Mouse (Mus musculus) cerebellum, postnatal 14 days (tissue): ENCODE data around the gene Pard3.

Experiments
- DNase-seq, 2 experiments: peaks; one replicate each; pipeline ENCODE4 v3.0.0; 2021; ENCODE audit warnings: mixed read lengths in 2 of 2

Gene Pard3

DNA sequence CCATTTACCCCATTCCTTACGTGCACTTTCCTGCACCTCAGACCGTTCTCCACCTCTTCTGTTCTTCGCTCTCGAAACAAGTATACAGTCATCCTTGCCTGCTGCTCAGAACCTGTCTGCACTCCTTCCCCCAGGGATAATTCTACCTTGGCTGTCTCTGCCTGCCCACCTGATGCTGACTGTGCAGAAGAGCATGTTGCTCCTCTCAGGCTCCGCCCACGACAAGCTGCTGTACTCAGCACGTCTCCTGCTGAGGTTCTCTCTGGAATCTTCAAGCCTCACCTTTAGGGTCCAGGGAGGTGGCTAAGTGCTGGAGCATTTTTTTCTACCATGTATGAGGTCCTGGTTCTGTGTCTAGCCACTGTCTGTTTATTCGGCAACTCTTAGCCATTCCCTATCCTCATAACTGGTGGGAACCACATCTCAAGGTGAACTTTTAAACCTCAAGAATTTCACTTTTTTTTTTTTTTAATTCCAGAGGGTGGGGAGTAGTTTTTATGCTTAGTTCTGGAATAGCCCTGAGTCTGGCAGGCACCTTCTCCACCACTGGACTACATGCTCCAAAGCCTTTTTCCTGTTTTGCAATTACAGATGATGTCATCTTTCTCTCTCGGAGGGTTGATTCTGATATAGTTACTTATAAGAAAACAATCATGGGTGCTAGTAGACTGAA is 376.6 kb downstream of the Pard3 start:
- no peak for DNase-seq

- DNase-seq, result no peak
These were observed 377.3 kb downstream of the Pard3 start for GRCm38 (mm10) chr8:127440834-127441485.

GRCm38 (mm10) chr8:127447401-127447800 is 383.7 kb downstream of the Pard3 start:
- DNase-seq, result no peak

- DNase-seq, result no peak
These were observed 385.6 kb downstream of the Pard3 start for GRCm38 (mm10) chr8:127449066-127449840.

DNA sequence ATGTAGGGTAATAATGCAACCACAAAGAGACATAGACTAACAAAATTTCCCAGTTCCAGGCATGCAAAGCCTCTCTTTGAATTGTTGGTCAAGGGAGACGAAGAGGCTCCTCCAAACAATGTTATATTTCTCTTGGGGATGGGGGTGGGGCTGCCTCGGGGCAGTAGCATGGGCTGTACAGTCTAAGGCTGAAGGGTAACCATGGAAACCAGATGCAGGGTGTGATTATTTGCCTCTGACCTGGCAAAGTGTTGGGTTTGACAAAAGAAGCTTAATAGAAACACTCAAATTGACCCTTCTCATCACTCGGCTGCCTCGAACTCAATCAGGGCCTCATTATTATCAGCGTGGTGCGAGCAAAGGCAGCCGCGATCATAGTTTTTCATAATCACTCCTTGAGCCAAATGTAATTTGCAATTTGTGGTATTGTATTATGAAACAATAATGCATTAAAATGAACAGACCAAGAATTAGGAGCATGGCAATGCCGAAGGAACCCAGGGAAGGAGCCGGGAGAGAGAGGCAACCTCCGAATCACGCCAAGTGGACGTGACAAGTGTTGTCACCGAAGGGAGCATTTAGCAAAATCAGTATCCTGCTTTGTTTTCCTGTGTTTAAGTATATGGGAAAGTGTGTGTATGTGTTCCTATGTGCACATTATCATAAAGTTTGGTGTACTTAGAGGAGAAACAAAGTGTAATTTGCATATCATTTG is 387.4 kb downstream of the Pard3 start:
- no peak for DNase-seq

- no peak for DNase-seq
These were observed 388.7 kb downstream of the Pard3 start for GRCm38 (mm10) chr8:127452364-127452763.

GRCm38 (mm10) chr8:127457901-127458300 is 394.2 kb downstream of the Pard3 start:
- no peak for DNase-seq

DNA sequence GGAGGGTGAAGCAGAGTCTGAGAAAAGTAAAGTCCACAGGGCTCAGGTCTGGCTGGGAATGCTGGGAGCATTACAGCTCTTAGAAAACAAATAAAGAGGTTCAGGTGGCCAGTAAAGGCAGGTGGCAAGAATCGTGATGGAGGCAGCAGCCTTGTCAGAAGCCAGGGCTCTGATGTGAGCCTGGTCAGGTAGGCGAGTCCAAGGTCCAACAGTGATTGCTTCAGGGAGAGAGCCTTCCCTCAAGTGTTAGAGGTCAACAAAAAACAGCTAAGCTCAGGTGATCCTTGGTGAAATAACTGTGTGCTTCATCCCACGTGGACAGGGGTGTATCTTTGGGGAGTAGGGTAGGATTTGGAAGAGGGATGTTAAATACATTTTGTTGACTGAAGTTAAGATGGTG is 397.5 kb downstream of the Pard3 start:
- no peak for DNase-seq

DNA sequence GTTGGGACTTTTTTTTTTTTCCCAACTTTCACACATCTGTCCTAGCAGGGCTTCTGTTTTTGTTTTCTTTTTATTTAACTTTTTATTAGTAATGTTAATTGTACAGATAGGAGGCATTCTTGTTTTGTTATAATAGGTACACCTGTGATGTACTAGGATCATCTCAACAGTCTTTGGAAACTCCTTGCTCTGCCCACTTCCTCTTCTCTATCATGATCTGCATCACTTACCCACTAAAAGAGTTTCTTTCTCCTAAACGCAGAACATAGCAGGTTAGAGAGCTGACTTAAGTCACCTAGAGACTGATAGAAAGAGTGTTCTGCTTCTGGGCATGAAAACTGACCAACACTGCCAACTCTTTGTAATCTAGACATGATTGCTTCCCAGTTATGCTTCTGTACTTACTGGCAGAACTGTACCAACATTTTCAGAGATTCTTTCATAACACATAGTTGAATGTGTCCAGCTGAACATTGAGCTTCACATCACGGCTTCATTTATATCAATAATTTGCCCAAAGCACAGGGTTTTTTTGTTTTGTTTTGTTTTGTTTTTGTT is 398.8 kb downstream of the Pard3 start:
- DNase-seq, result no peak

DNA sequence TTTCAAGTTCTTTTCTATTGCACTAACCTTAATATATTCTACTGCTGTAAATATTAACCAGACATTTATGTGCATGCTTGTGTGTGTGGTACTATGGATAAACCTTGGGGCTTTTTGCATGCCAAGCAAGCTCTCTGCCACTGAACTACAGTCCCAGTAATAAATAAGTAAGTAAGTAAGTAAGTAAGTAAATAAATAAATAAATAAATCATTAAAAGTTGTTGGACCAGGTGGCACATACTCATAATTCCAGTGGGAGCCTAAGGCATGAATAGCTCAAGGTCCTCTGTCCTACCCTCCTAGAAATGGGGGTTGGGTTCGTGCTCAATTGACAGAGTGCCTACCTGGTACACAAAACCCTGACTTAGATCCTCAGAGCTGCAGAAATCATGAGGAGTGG is 400.6 kb downstream of the Pard3 start:
- no peak for DNase-seq

- no peak for DNase-seq
These were observed 408.5 kb downstream of the Pard3 start for GRCm38 (mm10) chr8:127472204-127472603.

DNA sequence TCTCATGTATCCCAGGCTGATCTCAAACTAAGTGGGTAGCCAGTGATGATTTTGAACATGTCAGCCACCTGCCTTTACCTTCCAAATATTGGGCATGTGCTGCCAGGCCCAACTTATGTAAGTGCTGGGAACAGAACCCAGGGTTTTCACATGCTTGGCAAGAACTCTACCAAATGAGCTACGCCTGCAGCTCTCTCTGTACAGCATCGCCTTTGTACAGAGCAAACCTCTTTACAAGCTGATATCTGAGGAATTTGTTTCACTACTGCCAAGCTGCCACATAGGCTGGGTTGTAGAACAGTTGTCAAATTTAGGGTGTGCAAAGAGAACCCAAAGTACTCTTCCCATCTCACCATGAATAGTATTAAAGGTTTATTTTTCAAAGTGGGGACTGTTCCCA is 416.3 kb downstream of the Pard3 start:
- DNase-seq, result no peak

DNA sequence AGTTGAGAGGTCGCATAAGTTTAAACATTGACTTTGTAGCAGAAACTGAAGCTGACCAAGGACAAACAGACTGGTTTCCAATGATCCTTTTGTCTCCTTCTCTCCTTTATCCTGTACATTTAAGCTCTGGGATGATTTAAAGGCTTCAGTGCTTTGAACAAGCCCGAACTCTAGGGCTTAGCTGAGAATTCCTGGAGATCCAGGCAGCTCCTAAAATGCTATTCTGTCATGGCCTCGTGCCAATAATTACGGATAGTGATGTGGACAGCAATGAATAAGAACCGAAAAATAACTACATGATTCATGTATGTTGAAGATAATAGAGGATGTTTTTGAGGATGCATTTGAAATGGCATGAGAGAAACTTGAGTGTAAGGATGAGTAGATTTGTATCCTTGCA is 421.9 kb downstream of the Pard3 start:
- DNase-seq, result no peak

DNA sequence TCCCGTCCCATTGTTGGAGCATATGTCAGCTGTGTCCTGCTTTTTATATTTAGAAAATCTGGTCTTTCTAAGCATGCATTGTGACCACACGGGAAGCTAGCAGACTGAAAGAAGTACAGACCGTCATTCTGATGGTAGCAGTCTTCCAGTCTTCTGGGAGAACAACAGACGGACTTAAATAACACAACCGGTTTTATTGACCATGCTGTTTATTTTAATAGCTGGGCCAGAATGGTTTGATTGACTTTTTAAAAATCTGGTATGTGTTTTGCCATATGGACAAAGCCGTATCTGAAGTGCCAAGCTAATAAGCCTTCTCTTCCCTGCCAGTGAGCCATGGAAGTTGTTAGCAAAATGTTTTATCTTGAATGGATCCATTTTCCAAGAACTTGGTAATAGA is 428.3 kb downstream of the Pard3 start:
- DNase-seq, result no peak

DNA sequence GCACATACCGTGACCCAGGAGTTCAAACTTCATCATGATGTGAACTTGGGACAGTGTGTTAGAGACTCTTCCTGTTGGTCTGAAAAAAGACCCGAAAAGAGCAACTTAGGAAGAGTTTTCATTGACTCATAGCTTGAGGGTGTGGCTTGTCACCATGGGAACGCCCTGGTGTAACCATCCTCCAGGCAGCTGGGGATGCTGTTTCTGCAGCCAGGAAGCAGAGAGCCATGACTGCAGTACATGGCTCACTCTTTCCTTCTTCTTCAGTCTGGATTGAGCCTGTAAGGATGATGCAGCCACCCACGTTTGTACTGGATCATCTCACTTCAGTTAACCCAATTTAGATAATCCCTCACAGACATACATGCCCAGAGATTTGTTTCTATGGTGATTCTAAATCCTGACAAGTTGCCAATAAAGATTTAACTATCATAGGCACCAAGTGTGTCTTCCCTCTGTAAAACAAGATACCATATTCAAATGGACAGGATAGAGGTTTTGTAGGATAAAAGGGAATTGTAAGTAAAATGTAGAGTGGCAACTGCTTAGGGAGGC is 431.6 kb downstream of the Pard3 start:
- DNase-seq, result no peak

- no peak for DNase-seq
These were observed 435.5 kb downstream of the Pard3 start for GRCm38 (mm10) chr8:127498997-127499719.

- DNase-seq, result no peak
These were observed 436.0 kb downstream of the Pard3 start for GRCm38 (mm10) chr8:127499720-127500114.

- no peak for DNase-seq
These were observed 436.5 kb downstream of the Pard3 start for GRCm38 (mm10) chr8:127500206-127500605.

- DNase-seq, result no peak
These were observed 438.1 kb downstream of the Pard3 start for GRCm38 (mm10) chr8:127501756-127502155.

DNA sequence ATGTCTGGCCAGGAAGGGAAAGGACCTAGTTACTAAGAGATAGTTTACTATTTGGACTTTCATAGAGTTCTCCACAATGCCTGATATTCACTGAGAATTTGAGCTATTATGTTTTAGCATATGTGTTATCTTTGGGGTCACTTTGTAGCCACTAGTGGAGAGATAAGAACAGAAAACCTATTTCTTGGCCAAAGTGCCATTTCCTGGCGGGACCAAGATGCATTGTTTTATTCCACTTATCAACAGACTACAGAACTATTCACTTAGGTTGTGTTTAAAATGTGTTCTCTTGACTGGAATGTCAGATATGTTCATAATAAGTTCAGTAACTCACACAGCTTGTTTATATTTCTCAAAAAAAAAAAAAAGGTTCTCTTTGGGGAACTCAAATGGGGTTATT is 441.6 kb downstream of the Pard3 start:
- no peak for DNase-seq

- DNase-seq, result no peak
These were observed 442.6 kb downstream of the Pard3 start for GRCm38 (mm10) chr8:127506336-127506735.

DNA sequence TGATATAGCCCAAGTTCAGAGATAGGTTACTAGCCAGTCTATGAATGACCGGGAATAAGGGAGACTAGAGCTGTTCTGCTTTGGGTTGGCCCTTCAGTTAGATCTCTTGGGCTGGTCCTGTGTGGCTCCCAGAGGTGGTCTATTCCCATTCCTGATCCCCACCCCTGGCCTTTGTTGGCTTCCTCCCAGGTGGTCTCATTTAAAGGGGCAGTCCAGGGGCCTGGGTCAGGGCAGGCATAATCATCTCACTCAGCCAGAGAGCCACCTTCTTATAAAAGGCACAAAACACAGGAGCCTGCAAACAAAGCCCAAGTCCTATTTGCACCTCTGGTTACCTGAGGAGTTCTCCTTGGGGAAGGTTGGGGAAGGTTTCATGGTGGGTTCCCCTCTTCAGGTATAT is 447.6 kb downstream of the Pard3 start:
- no peak for DNase-seq
